Mouse (Mus musculus) lung, adult 2 months (tissue): ENCODE data around the gene Rgs21.

Source experiments
- CTCF ChIP-seq: fragments of 200-500 bp; IDR thresholded peaks from 2 replicates; pipeline ENCODE4 v1.5.1; 2011; ENCODE audit warnings: mild to moderate bottlenecking, low read length, control low read depth; ENCODE audit not compliant: insufficient read depth
- POLR2A ChIP-seq: fragments of 200-500 bp; IDR thresholded peaks from 2 replicates; pipeline ENCODE4 v1.6.1; 2011; ENCODE audit warnings: low read depth, mild to moderate bottlenecking, control low read depth, low read length, borderline replicate concordance; ENCODE audit errors: extremely low read depth

- TF ChIP-seq CTCF, result no peak
- no peak for TF ChIP-seq POLR2A
Measured at GRCm38 (mm10) chr1:144545142-144545541, 22.3 kb downstream of the Rgs21 start.
